Mouse (Mus musculus) cerebellum, postnatal 4 days (tissue): ENCODE results near the gene Nucks1.

ENCODE experiments used
- DNase-seq, 2 experiments: peaks; one replicate each; pipeline ENCODE4 v3.0.0; 2022; ENCODE audit warnings: low spot score in 2 of 2, mixed read lengths in 1 of 2

The Nucks1 gene

GRCm38 (mm10) chr1:131919052-131919451, 8.7 kb downstream of the Nucks1 start:
- DNase-seq, result no peak

GRCm38 (mm10) chr1:131922100-131922499, 11.8 kb downstream of the Nucks1 start:
- no peak for DNase-seq

- no peak for DNase-seq
These were observed 23.1 kb downstream of the Nucks1 start for GRCm38 (mm10) chr1:131933471-131933870.

- DNase-seq, result peak in 1 of 2 experiments; percentile 59
These were observed 27.4 kb downstream of the Nucks1 start for GRCm38 (mm10) chr1:131937659-131938305.

- DNase-seq, result no peak
These were observed 28.5 kb downstream of the Nucks1 start for GRCm38 (mm10) chr1:131938811-131939210.

DNA sequence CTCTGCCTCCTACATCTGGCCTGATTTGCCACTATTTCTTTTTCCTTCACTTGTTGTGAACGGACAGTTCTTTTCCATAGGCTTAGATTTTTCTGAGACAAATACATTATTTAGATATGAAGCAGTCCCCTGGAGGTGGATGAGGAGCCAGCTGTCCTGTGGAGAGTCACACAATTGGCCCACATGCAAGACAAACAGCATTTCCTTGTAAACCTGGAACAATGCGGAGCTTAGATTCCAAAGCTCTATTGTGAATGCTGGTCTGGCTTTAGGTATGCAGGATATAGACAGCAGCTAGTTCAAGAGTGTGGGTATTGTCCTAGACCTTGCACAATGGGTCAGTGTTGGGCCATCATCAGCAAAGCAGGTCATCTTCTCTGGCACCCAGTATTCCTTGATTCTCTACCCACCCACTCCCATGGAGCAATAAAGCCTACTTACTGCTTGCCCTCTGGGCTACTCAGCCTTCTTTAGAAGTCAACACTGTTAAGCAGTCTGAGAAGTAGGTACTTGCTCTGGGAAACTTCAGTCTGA, 30.4 kb downstream of the Nucks1 start:
- DNase-seq, result no peak

DNA sequence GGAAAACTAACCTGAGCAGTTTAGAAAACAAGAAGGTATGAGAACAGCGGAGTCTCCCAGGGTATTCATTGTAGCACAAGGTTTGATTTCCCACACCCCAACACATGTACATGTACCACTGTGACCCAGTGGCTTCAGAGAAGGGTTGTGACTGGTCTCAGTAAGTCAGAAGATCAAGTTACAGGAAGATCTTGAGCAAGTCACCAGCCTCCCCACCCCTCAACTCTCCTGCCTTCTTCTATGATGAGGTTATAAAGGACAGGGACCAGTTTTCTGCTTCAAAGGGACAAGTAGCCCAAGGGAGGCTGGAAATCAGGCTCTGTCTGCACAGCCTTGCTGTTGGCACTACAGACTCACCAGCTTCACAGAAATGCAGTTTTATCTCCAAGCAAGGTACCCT, 31.2 kb downstream of the Nucks1 start:
- no peak for DNase-seq

DNA sequence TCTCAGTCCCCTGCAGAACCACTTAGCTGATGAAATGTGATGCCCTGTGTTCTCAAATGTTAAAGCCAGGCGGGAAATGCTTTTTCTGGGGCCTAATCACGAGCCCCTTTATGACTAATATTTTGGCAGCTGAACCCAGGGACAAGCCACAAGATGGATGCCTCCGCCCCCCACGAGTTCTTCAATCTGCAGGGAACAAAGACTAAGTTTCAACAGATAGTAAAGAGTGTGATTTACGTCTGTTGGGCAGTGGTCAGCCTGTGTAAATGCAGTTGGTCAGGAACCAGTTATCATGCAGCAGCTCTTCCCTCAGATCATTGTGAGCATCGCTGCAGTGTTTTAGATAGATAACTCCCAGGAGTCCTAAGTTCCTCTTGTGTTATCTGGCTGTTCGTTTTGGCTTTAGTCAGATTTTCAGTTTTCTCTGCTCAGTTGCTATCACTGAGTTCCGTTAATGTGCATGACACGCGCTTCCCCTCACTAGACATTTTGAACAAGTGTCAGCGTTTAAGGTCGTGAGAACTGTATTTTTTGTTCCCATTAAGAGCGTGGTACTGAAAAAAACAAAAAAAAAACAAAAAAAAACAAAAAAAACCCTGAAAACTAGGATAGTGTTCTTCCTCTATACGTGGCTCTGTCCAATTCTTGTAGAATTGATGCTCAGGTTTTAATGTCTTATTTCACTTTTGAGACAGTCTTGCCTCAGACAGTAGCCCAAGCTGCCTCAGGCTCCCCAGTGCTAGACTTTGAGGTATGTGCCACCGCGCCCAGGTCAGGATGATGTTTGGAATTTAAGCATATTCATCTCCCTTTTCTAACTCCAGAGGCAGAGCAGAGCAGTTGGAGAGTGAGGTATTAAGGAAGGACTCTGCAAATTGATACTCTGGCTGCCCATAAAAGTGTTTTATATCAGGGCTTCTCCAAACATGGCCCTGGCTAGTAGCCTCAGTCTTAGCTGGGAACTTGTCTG, 32.6 kb downstream of the Nucks1 start:
- DNase-seq, result no peak

DNA sequence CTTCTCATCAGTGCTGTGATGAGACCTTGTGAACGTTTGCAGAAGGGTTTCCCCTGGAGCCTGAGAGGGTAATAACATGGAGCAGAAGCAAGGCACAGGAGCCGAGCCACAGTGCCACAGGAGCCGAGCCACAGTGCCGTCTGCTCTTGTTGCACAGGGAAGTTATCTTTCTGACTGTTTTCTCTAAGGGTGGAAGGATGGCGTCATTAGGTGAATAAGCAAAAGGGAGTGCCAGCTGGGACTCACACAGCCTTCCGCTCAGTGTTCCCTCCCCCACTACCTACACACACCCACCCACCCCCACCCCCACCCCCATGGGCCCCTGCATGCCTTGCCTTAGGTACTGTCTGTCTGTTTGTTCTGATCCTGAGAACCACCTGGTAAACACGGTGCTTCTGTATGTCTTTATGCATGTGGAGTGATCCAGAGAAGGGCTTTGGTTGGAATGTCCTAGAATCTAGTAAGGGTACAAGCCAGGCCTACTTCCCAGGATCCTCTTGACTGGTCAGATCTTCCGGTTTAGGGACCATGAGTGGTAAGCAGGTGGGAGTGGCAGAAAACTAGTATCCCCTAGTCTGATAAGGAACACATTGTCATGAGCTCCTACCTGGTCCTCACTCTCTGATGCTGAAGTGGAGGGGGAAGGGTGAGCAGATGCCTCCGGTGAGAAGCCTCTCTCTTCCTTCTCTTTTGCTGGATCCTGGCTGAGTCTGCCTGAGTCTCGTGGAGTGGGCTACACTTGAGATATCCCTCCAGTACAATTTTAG, 35.5 kb downstream of the Nucks1 start:
- no peak for DNase-seq

DNA sequence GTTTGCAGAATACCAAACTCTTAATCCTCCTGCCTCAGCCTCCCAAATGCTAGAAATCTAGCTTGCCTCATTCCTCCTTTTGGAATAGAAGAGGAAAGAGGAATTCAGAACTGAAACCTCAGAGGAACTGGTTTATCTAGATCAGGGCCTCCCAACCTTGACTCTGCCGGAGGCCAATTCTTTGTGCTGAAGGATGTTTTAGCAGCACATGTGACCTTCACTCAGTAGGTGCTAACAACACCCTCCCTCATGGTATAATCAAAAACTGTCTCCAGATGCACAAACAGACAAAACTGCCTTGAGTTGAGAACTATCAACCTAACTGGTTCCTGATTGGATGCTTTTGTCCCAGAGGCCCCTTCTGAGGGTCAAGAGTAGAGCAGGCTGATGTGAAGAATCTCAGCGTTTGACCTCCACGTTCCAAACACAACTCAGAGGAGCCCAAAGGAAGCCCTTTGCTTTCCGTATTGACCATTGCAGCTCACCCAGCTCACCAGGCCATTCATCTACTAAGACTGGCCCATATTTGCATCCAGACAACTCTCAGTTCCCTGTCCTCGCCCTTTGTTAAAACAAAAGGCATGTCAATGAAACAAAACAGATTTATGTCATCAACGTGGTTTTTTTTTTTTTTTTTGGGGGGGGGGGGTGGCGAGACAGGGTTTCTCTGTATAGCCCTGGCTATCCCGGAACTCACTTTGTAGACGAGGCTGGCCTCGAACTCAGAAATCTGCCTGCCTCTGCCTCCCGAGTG, 36.3 kb downstream of the Nucks1 start:
- no peak for DNase-seq

DNA sequence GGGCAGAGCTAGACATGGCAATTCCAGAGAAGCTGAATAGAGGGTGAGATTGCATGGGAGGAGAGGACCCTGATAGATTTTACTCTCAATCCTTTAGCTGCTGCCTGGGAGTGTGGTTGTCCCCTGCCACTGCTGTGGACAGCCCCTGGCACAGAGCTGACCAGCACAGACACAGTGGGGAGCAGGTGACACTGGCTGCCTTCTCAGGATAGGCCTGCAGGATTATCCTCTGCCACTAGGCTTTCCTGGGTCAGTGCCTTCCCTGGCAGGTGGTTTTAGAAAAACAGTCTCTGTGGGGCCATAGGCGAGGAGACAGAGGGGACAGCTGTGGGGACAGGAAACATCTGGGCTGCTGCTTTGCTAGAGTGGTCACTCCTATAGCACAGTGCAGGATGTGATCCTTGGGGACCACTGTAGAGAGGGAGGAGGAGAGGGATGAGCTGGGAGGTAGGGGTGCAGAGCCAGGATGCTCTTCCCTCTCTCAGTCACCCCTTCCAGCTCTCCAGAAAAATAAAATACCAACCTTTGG, 37.7 kb downstream of the Nucks1 start:
- no peak for DNase-seq

GRCm38 (mm10) chr1:131954242-131954865, 44.0 kb downstream of the Nucks1 start:
- no peak for DNase-seq

- no peak for DNase-seq
These were observed 44.9 kb downstream of the Nucks1 start for GRCm38 (mm10) chr1:131955131-131955757.

DNA sequence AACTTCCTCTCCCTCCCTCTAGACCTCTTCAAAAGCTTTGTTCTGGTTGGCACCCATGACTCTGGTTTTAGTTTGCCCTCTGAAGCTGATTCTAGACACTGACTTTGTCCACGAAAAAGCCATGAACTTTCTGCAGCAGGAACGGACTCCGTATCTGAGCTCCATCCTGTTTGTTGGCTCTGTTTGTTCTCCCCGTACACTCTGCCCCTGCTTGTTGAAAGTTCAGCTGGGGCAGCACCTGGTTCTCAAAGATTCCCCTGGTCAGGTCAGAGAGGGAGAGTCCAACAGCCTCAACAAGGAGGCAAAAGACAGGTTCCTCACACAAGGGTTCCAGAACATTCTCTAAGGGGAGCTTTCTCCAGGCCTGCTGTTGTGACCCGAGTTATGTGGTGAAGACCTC, 47.1 kb downstream of the Nucks1 start:
- no peak for DNase-seq

DNA sequence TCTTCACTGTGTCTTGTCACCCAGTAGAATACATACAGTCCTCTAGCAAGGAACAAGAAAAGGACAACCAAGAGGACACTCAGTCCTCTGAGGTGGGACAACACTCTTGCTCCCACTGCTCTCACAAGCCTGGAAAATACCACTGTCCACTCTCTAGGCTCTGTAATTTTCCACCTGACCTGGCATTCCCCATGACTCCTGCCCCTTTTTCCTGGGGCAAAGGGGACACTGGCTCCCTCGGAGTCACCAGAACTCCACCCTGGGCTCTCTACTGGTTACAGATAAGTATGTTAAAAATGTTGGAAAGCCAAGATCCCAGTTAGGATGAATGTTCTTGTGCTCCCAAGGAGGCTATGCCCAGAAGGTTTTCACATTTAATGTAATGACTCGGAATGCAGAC, 50.7 kb downstream of the Nucks1 start:
- no peak for DNase-seq

GRCm38 (mm10) chr1:131962606-131963084, 52.3 kb downstream of the Nucks1 start, which contains the start of gene Slc45a3:
Gene Slc45a3, plus strand, starts transcription at chr1:131962967.
- no peak for DNase-seq

GRCm38 (mm10) chr1:131963085-131963951, 53.0 kb downstream of the Nucks1 start:
- no peak for DNase-seq

DNA sequence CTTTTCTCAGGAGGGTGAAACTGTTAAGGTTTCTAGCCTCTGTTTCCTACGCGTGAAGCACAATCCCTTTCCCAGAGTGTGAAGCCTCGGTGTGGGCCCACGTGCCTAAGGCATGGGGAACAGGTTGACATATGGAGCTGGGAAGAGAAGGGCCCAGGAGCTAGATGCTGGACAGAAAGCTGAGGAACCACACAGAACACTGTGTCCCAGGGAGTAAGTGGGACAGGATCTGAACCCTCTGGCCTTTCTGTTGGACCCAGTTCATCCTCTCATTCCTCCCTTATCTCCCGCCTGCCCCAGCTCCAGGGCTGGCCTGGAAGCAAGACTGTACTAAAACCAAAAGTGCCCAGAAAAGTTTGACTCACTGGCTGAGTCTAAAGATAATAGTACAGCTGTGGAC, 53.8 kb downstream of the Nucks1 start:
- no peak for DNase-seq

DNA sequence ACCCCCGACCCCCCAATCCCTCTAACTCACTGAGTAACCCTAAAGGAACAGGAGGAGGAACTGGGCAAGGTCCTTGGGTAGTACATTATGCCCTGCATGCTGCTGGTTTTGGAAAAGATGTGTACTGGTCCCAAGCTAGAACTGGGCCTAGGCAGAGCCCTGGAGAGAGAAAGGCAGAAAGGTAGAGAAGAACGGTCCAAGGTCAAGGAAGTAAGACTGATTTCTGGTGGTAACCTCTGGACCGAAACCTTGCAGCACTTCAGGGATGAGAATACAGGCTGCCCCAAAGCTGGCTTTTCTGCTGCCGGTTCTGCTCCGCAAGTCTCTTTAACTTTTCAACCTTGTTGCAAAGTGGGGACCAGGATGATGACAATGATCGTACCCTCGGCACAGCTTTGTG, 54.2 kb downstream of the Nucks1 start:
- no peak for DNase-seq
